Mouse (Mus musculus) ovary, adult 10 weeks (tissue): ENCODE measurements around the gene Rsph10b. TPM values are rescaled to one million over a fixed set of nuclear protein-coding genes. Genes with fewer than 3 reads are reported as not detected.

ENCODE experiments used
- polyA plus RNA-seq: library from polyadenylated mRNA; stranded (reverse); fragments of 350-450 nt; fragmentation: Illumina TruSeq; extraction: RNeasy Lipid Tissue Mini Kit (QIAGEN cat#74804); gene quantifications from one replicate; pipeline ENCODE4 v1.2.3, GENCODE M21; 2014

The Rsph10b gene
- polyA plus RNA-seq = 2.2 TPM

GRCm38 (mm10) chr5:143932831-143933230, at the start of gene Rsph10b:
Rsph10b (plus strand) TSS chr5:143933035.

GRCm38 (mm10) chr5:143897635-143898330, 35.1 kb upstream of the Rsph10b start, which contains the start of gene Ankrd61:
Ankrd61 (minus strand) TSS chr5:143897685.

GRCm38 (mm10) chr5:143909417-143910400, 23.1 kb upstream of the Rsph10b start, which contains the start of the genes Aimp2 and Pms2:
Aimp2 (minus strand) TSS chr5:143909847.
Pms2 (plus strand) TSS chr5:143909964.

GRCm38 (mm10) chr5:143927875-143928274, 5.0 kb upstream of the Rsph10b start, which contains the start of gene Gm42421:
Gm42421 (plus strand) TSS chr5:143928175.

GRCm38 (mm10) chr5:144014551-144015311, 81.9 kb downstream of the Rsph10b start, which contains the start of gene Ccz1:
Ccz1 (minus strand) TSS chr5:144014877.

GRCm38 (mm10) chr5:144026620-144027263, 93.9 kb downstream of the Rsph10b start, which contains the start of gene Ocm:
Ocm (minus strand) TSS chr5:144026670.

Other genes starting within 250 kb of the Rsph10b start
- 25.0 TPM for gene Usp42, start 200.8 kb upstream of the Rsph10b start, polyA plus RNA-seq
- gene Eif2ak1, start 115.2 kb upstream of the Rsph10b start, polyA plus RNA-seq = 46.2 TPM
- not detected for gene Ankrd61, start 35.4 kb upstream of the Rsph10b start, polyA plus RNA-seq
- 7.7 TPM for gene Aimp2, start 23.2 kb upstream of the Rsph10b start, polyA plus RNA-seq
- gene Pms2, start 23.1 kb upstream of the Rsph10b start, polyA plus RNA-seq = 21.5 TPM
- gene Gm42421, start 4.9 kb upstream of the Rsph10b start, polyA plus RNA-seq = 3.0 TPM
- 124 TPM for gene Ccz1, start 81.8 kb downstream of the Rsph10b start, polyA plus RNA-seq
- gene Ocm, start 93.6 kb downstream of the Rsph10b start, polyA plus RNA-seq = not detected
- gene Lmtk2, start 167.4 kb downstream of the Rsph10b start, polyA plus RNA-seq = 8.6 TPM